Mouse (Mus musculus) E14TG2a.4 (cell line): ENCODE measurements at regions not wholly inside any gene's neighbourhood (a gene's known extent, or its start where the extent isn't known, plus 50 kb on each side); places are given as distances from the start of the nearest gene placed in this dataset.

Source experiments
- CTCF ChIP-seq: conservative IDR thresholded peaks from 2 replicates; pipeline ENCODE4 v1.5.1; 2014; ENCODE audit warnings: low read length
- POU5F1 ChIP-seq: IDR thresholded peaks from 2 replicates; pipeline ENCODE4 v1.6.1; 2014; ENCODE audit warnings: low read length, borderline replicate concordance

DNA sequence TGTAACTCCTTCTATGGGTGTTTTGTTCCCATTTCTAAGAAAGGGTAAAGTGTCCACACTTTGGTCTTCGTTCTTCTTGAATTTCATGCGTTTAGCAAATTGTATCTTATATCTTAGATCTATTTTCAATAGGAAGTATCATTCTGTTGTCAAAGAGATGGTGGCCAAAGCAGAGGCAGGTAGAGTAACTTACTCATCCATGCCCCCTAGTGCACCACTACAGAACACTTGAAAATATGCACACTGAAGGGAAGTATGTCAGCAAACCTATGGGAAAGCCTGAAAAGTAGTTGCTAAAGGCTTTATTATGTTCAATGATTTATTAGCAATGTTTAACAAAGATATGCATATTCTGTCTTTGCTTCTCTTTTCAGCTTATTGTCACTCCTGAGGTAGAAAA, 140.0 kb downstream of the Casp12 start:
- TF ChIP-seq CTCF (no peak), POU5F1 (no peak)
